Mouse (Mus musculus) kidney, embryonic 14.5 days (tissue): ENCODE results near the gene Csdc2. TPM values are rescaled to one million over a fixed set of nuclear protein-coding genes. Genes with fewer than 3 reads are reported as not detected.
"Not testable (repeated sequence)": the region's sequence is repeated elsewhere in the genome, so short reads cannot be mapped to it uniquely, and the experiment has no call there.

Source experiments
- ATAC-seq: fragments of 200-750 bp; cut with Nextera tagmentation; 2 replicates; pipeline ENCODE4 v1.8.0; 2017; ENCODE audit warnings: moderate number of reproducible peaks, mild to moderate bottlenecking, moderate TSS enrichment, moderate library complexity; ENCODE audit not compliant: low FRiP score, low TSS enrichment
- H3K27ac ChIP-seq: fragments of 300-500 bp; sonication (generic); 2 replicates; pipeline ENCODE4 v1.5.1; 2014; ENCODE audit warnings: low read depth, mild to moderate bottlenecking, low read length, moderate library complexity, mixed read lengths
- H3K27me3 ChIP-seq: fragments of 300-500 bp; sonication (generic); 2 replicates; pipeline ENCODE4 v1.6.1; 2014; ENCODE audit warnings: mild to moderate bottlenecking, low read length; ENCODE audit not compliant: control insufficient read depth, insufficient read depth
- H3K36me3 ChIP-seq: fragments of 300-500 bp; sonication (generic); 2 replicates; pipeline ENCODE4 v1.6.1; 2014; ENCODE audit warnings: low read length, mixed read lengths; ENCODE audit not compliant: control insufficient read depth, insufficient read depth
- H3K4me1 ChIP-seq: fragments of 300-500 bp; sonication (generic); 2 replicates; pipeline ENCODE4 v1.6.1; 2014; ENCODE audit warnings: low read length, mixed read lengths; ENCODE audit not compliant: control insufficient read depth, insufficient read depth
- H3K4me2 ChIP-seq: fragments of 300-500 bp; sonication (generic); replicated peaks from 2 replicates; pipeline ENCODE4 v1.6.1; 2014; ENCODE audit warnings: low read depth, mild to moderate bottlenecking, low read length
- H3K4me3 ChIP-seq: fragments of 300-500 bp; sonication (generic); 2 replicates; pipeline ENCODE4 v1.5.1; 2014; ENCODE audit warnings: mild to moderate bottlenecking, low read length
- H3K9ac ChIP-seq: fragments of 300-500 bp; sonication (generic); 2 replicates; pipeline ENCODE4 v1.6.1; 2014; ENCODE audit warnings: low read depth, mild to moderate bottlenecking, low read length, moderate library complexity
- H3K9me3 ChIP-seq: fragments of 300-500 bp; sonication (generic); 2 replicates; pipeline ENCODE4 v1.6.1; 2016; ENCODE audit warnings: low read length; ENCODE audit not compliant: control insufficient read depth
- WGBS: fragments of 180-500 bp; shearing (Covaris S2); extraction: QIAGEN DNeasy Blood & Tissue Kit; methylation state at CpG from one replicate; pipeline ENCODE4 v1.1.7; 2014; 5-methylcytosine and 5-hydroxymethylcytosine counted together
- polyA plus RNA-seq: library from polyadenylated mRNA; unstranded; fragments of >200 nt; fragmentation: Nextera tagmentation; extraction: Ambion mirVana; gene quantifications from 2 replicates; pipeline ENCODE4 v1.2.1, GENCODE M21; 2014

Gene Csdc2
- polyA plus RNA-seq, 1 experiment from 2014 or later, result 28.1 TPM

GRCm38 (mm10) chr15:81898751-81899150 lies 37.8 kb upstream of the Csdc2 start:
- Histone ChIP-seq H3K4me1 (no peaks in the 10 kb centered on the region), H3K4me3 (no peak overlapping the region), H3K4me2 (no peak overlapping the region), H3K27ac (no peak overlapping the region), H3K9ac (no peak overlapping the region), H3K9me3 (no peaks in the 10 kb centered on the region), H3K36me3 (peaks cover 75% of the 10 kb centered on the region), H3K27me3 (no peaks in the 10 kb centered on the region)
- 97% methylated on average over 2 of the region's 2 CpGs for WGBS
- no peak for ATAC-seq

GRCm38 (mm10) chr15:81904939-81905338 lies 31.6 kb upstream of the Csdc2 start:
- no peak overlapping the region for H3K27ac ChIP-seq
- ATAC-seq, result no peak
- WGBS, result 42% methylated on average over 2 of the region's 2 CpGs
- no peak overlapping the region for H3K4me3 ChIP-seq
- H3K9ac ChIP-seq, result no peak overlapping the region
- no peak overlapping the region for H3K4me2 ChIP-seq
- H3K36me3 ChIP-seq, result peaks cover 92% of the 10 kb centered on the region
- H3K9me3 ChIP-seq, result no peaks in the 10 kb centered on the region
- no peaks in the 10 kb centered on the region for H3K4me1 ChIP-seq
- no peaks in the 10 kb centered on the region for H3K27me3 ChIP-seq

GRCm38 (mm10) chr15:81907953-81908352 lies 28.6 kb upstream of the Csdc2 start:
- Histone ChIP-seq H3K9ac (no peak overlapping the region), H3K27ac (no peak overlapping the region), H3K4me3 (no peak overlapping the region), H3K27me3 (no peaks in the 10 kb centered on the region), H3K36me3 (peaks cover 93% of the 10 kb centered on the region), H3K9me3 (no peaks in the 10 kb centered on the region), H3K4me1 (no peaks in the 10 kb centered on the region), H3K4me2 (no peak overlapping the region)
- ATAC-seq, result no peak
- WGBS, result 91% methylated on average over 8 of the region's 8 CpGs

- H3K27me3 ChIP-seq, H3K9me3 ChIP-seq, H3K27ac ChIP-seq, H3K4me1 ChIP-seq, ATAC-seq, H3K9ac ChIP-seq, H3K4me2 ChIP-seq, H3K4me3 ChIP-seq: not testable (repeated sequence)
- 89% methylated on average over 4 of the region's 4 CpGs for WGBS
- peaks cover 94% of the 10 kb centered on the region for H3K36me3 ChIP-seq
These were observed 27.8 kb upstream of the Csdc2 start for GRCm38 (mm10) chr15:81908767-81909166.

GRCm38 (mm10) chr15:81912498-81912897 lies 24.1 kb upstream of the Csdc2 start:
- Histone ChIP-seq H3K27me3 (no peaks in the 10 kb centered on the region), H3K4me3 (no peak overlapping the region), H3K9ac (no peak overlapping the region), H3K36me3 (peaks cover 89% of the 10 kb centered on the region), H3K9me3 (no peaks in the 10 kb centered on the region), H3K4me2 (no peak overlapping the region), H3K27ac (no peak overlapping the region), H3K4me1 (no peaks in the 10 kb centered on the region)
- 63% methylated on average over 2 of the region's 2 CpGs for WGBS
- ATAC-seq, result no peak

GRCm38 (mm10) chr15:81914668-81915067 lies 21.9 kb upstream of the Csdc2 start:
- no peaks in the 10 kb centered on the region for H3K4me1 ChIP-seq
- H3K9me3 ChIP-seq, result no peaks in the 10 kb centered on the region
- H3K36me3 ChIP-seq, result peaks cover 82% of the 10 kb centered on the region
- no peak overlapping the region for H3K4me3 ChIP-seq
- no peak; the same call in 1 of the 2 replicates for ATAC-seq
- no peak overlapping the region for H3K4me2 ChIP-seq
- 78% methylated on average over 5 of the region's 5 CpGs for WGBS
- H3K27me3 ChIP-seq, result no peaks in the 10 kb centered on the region
- no peak overlapping the region for H3K27ac ChIP-seq
- H3K9ac ChIP-seq, result no peak overlapping the region

- peaks cover 72% of the 10 kb centered on the region for H3K36me3 ChIP-seq
- WGBS, result 68% methylated on average over 5 of the region's 5 CpGs
These were observed 20.9 kb upstream of the Csdc2 start for GRCm38 (mm10) chr15:81915663-81916062.

GRCm38 (mm10) chr15:81917201-81917600 lies 19.4 kb upstream of the Csdc2 start:
- Histone ChIP-seq H3K4me2 (no peak overlapping the region), H3K27ac (no peak overlapping the region), H3K9ac (no peak overlapping the region), H3K4me3 (no peak overlapping the region), H3K9me3 (no peaks in the 10 kb centered on the region), H3K36me3 (peaks cover 58% of the 10 kb centered on the region), H3K27me3 (no peaks in the 10 kb centered on the region), H3K4me1 (no peaks in the 10 kb centered on the region)
- no peak for ATAC-seq
- 73% methylated on average over 12 of the region's 12 CpGs for WGBS

More at GRCm38 (mm10) chr15:81915663-81916062, 20.9 kb upstream of the Csdc2 start:
- no peak overlapping the region for H3K4me2 ChIP-seq
- H3K4me3 ChIP-seq, result no peak overlapping the region
- H3K9me3 ChIP-seq, result no peaks in the 10 kb centered on the region
- no peaks in the 10 kb centered on the region for H3K4me1 ChIP-seq
- H3K9ac ChIP-seq, result no peak overlapping the region
- H3K27me3 ChIP-seq, result no peaks in the 10 kb centered on the region
- no peak overlapping the region for H3K27ac ChIP-seq
- no peak for ATAC-seq

GRCm38 (mm10) chr15:81917621-81918463 lies 18.7 kb upstream of the Csdc2 start:
- no peaks in the 10 kb centered on the region for H3K9me3 ChIP-seq
- no peak overlapping the region for H3K9ac ChIP-seq
- no peak for ATAC-seq
- WGBS, result 58% methylated on average over 6 of the region's 6 CpGs
- H3K4me2 ChIP-seq, result no peak overlapping the region
- no peaks in the 10 kb centered on the region for H3K4me1 ChIP-seq
- H3K27ac ChIP-seq, result no peak overlapping the region
- no peak overlapping the region for H3K4me3 ChIP-seq
- peaks cover 52% of the 10 kb centered on the region for H3K36me3 ChIP-seq
- no peaks in the 10 kb centered on the region for H3K27me3 ChIP-seq
